ENCODE assay signal across 19 mouse cellular contexts in the genomic region with DNA sequence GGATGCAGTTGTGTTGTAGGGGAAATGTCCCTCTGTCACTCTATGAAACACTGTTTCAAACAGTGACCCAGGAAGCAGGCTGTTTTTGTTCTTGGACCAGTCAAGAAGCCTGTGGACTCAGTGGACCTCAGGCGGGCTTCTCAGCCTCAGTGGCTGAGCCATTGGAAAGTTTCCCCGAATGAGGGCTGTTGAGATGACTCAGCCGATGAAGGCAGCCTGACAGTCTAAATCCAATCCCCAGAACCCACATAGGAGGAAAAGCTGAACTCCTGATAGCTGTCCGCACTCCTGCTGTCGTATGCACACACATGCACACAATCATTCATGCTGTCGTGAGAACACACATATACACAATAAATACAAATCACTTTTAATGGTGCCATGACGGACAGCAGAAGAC. TPM values are rescaled to one million over a fixed set of nuclear protein-coding genes. Genes with fewer than 3 reads are reported as not detected.
A peak's percentile ranks its signal among the peaks of the same experiment; 100 is the strongest.
DNase-seq lines count a peak whose midpoint lies in the region; ATAC-seq and TF ChIP-seq lines count a peak whose summit lies in the region.
"Had no signal": no experiment of that assay in that cellular context is flagged by ENCODE, and none has a peak within 500 bp of the region (broad histone marks: within the 10 kb centered on the region; RNA-seq: fewer than 3 reads in every experiment).

No protein-coding gene starts in this region.

- DNase-seq in frontal cortex, postnatal 10 days (ENCODE audit: low spot score in 2 of 2) = no peak
- no peak for DNase-seq in layer of hippocampus, adult 2 months (ENCODE audit: low spot score in 2 of 2)
- no peak for DNase-seq in layer of hippocampus, postnatal 14 days (ENCODE audit: low spot score in 2 of 2)
- DNase-seq in right cerebral cortex, adult 18-20 months = peak; percentile 29
- no peak for DNase-seq in right cerebral cortex, postnatal 14 days
- no peak for DNase-seq in thymus, postnatal 4 days
- DNase-seq: adrenal gland, adult 8-10 months; adrenal gland, postnatal 36 days; cerebellum, adult 11 months; gastrocnemius, postnatal 36 days; heart, adult 11 months; heart, postnatal 36 days had no signal

- TF ChIP-seq CTCF in layer of hippocampus, adult 2 months (conservative IDR thresholded peaks at IDR 0.05) = no peak

- ATAC-seq in frontal cortex, adult (ENCODE audit: low TSS enrichment) = peak; percentile 50; the same call in 1 of the 2 replicates
- ATAC-seq: forebrain, embryonic 13.5 days; intestine, embryonic 16.5 days had no signal

- no peak overlapping the region for H3K4me3 ChIP-seq in layer of hippocampus, adult 2 months
- H3K4me3 ChIP-seq: embryonic facial prominence, embryonic 15.5 days; erythroblast, embryonic 14.5 days; forebrain, embryonic 13.5 days; heart, embryonic 13.5 days; hindbrain, embryonic 13.5 days had no signal

- H3K27ac ChIP-seq in layer of hippocampus, adult 2 months = peak overlapping the region; percentile 43
- H3K27ac ChIP-seq: embryonic facial prominence, embryonic 15.5 days; forebrain, embryonic 13.5 days; heart, embryonic 13.5 days; hindbrain, embryonic 13.5 days had no signal

RNA-seq across cellular contexts. Expression of gene Sfswap, which starts 42.9 kb away (rescaled TPM):
- total RNA-seq in layer of hippocampus, adult 2 months (2021) = 100 to 1,000 TPM; 129 to 147 TPM
- total RNA-seq in layer of hippocampus, postnatal 14 days (2021) = 100 to 1,000 TPM; 118 to 125 TPM
